Mouse (Mus musculus): ENCODE measurements at regions not wholly inside any gene's neighbourhood (a gene's known extent, or its start where the extent isn't known, plus 50 kb on each side); places are given as distances from the start of the nearest gene placed in this dataset.

GRCm38 (mm10) chr15:85674191-85674984 lies 60.4 kb upstream of the Ppara start:
- DNase-seq (ENCODE audit: low spot score in 2 of 2), result no peak

DNA sequence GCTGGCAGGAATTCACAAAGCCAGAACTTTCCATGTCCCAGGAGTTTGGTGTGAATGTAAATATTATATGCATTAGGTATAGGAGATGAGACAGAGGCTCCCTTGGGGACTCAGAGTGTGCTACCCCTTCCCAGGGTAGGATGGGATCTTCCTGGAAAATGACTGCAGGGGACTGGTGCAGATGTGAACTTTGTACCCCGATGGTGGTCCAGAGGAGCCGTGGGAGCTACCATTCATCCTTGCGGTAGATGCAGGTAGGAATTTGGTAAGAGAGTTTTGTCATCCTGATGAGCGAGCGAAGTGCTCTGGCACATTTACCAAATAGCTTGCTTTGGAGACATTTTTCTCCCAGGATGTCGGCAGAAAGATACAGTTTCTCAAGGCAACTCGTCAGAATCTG lies 59.7 kb upstream of the Ppara start:
- no peak for DNase-seq (ENCODE audit: low spot score in 2 of 2)

- DNase-seq (ENCODE audit: low spot score in 2 of 2), result no peak
Observed at GRCm38 (mm10) chr15:85675736-85676135, 59.0 kb upstream of the Ppara start.

GRCm38 (mm10) chr15:85676156-85676555 lies 58.6 kb upstream of the Ppara start:
- DNase-seq (ENCODE audit: low spot score in 2 of 2), result no peak

GRCm38 (mm10) chr15:85676871-85677270 lies 57.9 kb upstream of the Ppara start:
- DNase-seq (ENCODE audit: low spot score in 2 of 2), result no peak

DNA sequence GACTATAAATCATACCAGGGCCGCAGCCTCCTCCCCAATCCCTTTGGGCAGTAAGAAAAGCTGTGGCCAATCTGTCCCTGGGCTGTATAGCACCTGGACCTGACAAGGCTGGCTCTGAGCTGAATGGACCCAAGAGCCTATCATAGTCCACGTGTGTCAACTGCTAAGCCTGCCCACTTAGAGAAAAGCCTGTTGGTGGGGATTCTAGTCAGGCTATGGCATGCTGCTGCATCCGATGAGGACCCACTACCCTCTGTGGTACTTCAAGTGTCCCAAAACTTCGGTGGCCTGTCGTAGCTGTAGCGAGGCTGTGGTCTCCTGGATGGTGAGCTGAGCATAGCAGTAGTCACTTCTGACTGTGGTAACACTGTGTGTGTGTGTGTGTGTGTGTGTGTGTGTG lies 57.4 kb upstream of the Ppara start:
- no peak for DNase-seq (ENCODE audit: low spot score in 2 of 2)

DNA sequence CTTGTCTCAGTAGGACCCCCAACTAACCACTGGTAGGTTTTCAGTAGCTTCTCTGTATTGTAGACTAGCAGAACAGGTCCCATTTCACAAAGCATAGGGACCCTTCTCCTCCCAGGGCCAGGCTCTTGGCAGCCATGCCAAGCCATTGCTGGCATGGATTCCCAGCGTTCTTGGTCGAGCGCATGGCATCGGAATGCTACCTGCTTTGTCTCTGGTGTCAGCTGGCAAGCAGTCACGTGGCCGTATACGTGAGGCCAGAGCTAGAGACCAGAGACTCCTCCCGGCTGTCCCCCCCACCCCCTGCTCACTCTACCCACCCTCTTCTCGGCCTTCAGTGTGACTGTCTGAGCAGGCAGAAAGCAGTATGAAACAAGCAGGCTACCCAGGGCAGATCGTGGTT lies 56.9 kb upstream of the Ppara start:
- peak in 1 of 2 experiments; percentile 68 for DNase-seq (ENCODE audit: low spot score in 2 of 2)

DNA sequence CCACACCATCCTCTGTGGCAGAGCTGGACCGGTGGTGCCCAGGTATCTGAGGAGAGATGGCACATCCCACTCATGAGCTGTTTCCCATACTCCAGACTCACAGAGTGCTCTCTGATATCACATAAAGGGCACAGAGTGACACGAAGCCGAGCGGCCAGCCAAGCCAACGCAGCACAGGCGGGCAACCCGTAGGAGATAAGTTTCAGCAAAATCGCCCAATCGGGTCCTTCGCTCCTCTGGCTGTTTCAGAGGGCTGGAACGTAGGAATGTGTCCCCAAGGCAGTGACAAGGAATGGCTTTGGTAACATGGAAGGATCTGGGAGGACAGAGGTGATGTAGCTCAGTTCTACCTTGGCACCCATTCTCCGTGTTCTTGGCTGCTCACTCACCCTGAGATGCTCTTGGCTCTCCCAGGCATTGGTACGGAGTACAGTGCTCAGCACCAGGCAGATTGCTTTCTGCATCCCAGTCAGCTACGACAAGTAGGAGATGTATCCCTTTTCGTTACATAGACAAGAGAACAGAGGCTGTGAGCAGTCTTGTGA lies 56.4 kb upstream of the Ppara start:
- DNase-seq (ENCODE audit: low spot score in 2 of 2), result no peak

DNA sequence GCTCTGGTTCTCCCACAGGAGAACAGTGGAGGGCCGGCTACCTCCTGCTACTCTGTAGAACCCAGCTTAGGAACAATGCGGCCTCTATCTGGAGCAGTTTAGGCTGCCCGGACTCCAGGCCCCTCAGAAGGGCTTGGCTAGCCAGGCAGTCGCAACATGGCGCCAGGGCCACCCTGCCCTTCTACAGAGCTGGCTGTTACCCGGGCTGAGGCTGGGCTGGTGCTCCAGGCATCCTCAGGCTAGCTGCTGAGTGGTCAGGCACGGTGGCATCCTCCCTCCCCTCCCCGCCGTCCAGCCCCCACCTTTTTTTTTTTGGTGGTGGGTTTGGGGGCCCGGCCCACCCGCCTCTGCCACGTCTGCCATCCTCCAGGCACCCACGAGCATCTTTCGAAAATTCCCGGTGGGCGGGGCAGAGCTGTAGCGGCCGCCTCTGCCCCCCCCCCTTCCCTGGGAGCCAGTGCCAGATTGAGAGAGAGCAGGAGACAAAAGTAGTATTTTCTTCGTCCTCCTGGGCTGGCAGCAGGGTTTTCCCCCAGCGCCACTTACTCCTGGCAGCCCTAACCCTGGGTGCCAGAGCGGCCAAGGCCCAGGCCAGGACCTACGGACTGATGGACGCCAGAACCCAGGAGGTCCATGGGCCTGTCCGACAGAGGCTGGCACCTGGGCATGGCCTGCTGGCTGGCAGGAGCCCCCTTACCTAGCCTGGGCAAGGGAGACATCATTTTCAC lies 55.6 kb upstream of the Ppara start:
- DNase-seq (ENCODE audit: low spot score in 2 of 2), result peak; percentile 71 to 74

DNA sequence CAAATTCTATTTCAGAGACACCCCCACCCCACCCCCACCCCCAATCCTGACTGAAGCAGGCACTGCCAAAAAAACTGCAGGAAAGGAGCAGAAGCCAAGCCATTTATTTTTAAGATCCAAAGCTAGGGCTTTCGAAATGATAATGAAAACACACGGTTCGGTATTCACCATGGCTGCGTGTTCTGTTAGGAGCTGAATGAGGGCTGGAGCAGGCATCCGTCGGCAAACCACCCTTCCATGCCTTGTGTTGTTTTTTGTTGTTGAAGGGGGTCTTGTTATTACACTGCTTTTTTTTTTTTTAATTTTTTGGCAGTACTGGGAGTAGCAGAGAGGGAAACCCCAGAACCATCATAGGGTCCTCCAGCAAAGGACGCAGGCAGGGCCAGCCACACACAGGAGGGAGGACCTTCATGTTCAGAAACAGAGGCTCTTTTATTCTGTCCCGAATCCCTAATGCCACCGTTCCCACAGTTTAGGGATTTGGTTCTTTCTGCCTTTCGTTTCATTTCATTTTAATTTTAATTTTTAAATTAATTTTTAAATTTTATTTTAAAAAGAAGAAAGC lies 54.8 kb upstream of the Ppara start:
- no peak for DNase-seq (ENCODE audit: low spot score in 2 of 2)

GRCm38 (mm10) chr15:85680460-85681224 lies 54.1 kb upstream of the Ppara start:
- DNase-seq (ENCODE audit: low spot score in 2 of 2), result no peak

DNA sequence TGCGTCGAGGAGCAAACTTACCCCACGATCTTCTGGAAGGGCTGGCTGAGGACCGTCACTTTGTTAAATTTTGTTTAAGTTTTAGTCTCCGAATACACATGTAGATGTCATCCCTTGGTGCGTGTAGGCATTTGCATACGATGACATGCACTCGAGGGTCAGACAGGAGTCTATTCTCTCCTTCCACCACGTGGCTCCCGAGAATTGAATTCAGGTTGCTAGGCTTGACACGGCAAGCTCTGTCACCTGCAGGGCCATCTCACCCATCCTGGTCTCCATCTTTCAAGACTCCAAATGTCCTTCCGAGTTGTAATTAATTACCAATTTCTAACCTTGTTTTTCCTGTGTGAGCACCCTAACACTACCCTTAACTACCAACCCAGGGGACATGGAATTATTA lies 52.7 kb upstream of the Ppara start:
- no peak for DNase-seq (ENCODE audit: low spot score in 2 of 2)

GRCm38 (mm10) chr15:85682780-85683179 lies 52.0 kb upstream of the Ppara start:
- DNase-seq (ENCODE audit: low spot score in 2 of 2), result no peak

GRCm38 (mm10) chr15:85683271-85683670 lies 51.5 kb upstream of the Ppara start:
- DNase-seq (ENCODE audit: low spot score in 2 of 2), result no peak

DNA sequence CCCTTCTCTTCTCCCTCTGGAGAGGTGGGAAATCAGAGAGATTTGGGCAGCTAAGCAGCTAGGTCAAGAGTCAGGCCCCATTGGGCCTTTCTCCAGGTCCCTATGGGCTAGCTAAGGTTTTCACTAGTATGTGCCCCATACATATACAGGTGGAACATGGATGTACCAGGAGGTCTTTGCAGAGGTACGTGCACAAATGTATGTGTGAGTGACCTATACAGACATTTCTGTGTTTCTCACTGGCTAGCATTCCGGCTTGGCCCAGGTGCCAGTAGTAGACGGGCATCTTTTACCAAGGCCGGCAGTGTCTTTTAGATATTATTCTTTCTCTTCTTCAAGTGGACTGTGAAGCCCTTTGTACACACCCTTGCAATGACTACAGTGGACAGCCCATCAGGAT lies 51.1 kb upstream of the Ppara start:
- no peak for DNase-seq (ENCODE audit: low spot score in 2 of 2)

GRCm38 (mm10) chr15:85684164-85684708 lies 50.5 kb upstream of the Ppara start:
- DNase-seq (ENCODE audit: low spot score in 2 of 2), result no peak

DNA sequence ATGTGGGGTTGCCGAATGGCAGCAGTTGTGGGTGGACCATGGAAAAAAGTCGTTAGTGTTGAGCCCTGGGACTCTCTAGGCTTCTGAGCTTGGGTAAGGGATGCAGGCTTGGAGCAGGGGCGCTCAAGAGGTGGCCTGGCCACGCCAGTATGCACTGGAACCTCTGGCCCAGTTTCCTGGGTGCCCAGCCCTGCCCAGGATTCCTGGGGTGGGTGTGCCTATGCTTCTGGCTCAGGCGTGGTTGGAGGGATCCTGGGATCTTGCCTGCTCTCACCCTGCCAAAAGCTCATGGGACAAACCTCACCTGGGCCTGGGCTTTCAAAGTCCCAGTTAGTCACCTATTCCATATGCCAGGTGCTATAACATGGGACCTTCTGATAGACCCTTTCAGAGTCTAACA lies 49.9 kb upstream of the Ppara start:
- DNase-seq (ENCODE audit: low spot score in 2 of 2), result no peak

All from frontal cortex, postnatal 10 days (tissue).